ENCODE assay signal across 27 mouse cellular contexts in the genomic region with DNA sequence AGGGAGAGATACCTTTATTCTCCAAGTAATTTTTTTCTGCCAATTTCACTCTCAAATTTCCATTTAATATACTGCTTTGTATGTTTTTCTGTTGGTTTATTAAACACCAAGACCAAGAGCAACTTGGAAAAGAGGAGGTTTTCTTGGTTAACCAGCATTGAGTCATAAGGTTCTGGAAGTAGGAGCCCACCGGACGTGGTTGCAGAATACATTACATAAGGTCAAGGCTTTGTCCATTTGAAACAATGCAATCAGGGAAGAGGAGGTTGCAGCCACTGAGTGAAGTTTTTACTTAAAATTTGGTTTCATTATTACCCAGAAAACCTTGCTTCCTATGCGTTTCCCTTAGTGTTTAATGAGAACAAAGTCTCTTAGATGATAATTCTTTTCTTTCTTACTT.
"Had no signal": no experiment of that assay in that cellular context is flagged by ENCODE, and none has a peak within 500 bp of the region (broad histone marks: within the 10 kb centered on the region; RNA-seq: fewer than 3 reads in every experiment).

No protein-coding gene starts in this region.

- H3K9ac ChIP-seq: heart, embryonic 13.5 days; heart, embryonic 15.5 days; hindbrain, embryonic 13.5 days; hindbrain, embryonic 15.5 days; kidney, embryonic 15.5 days; limb, embryonic 13.5 days; limb, embryonic 15.5 days had no signal

- H3K4me3 ChIP-seq: gastrocnemius, adult 2 months; heart, adult 2 months; heart, embryonic 13.5 days; heart, embryonic 15.5 days; hindbrain, embryonic 13.5 days; hindbrain, embryonic 15.5 days; kidney, embryonic 15.5 days; limb, embryonic 13.5 days; limb, embryonic 15.5 days had no signal

- H3K27ac ChIP-seq: gastrocnemius, adult 2 months; heart, adult 2 months; heart, embryonic 13.5 days; heart, embryonic 15.5 days; hindbrain, embryonic 13.5 days; hindbrain, embryonic 15.5 days; hindbrain, postnatal 0 days; kidney, embryonic 15.5 days; kidney, postnatal 0 days; limb, embryonic 13.5 days; limb, embryonic 15.5 days had no signal

- H3K27me3 ChIP-seq: heart, embryonic 13.5 days; heart, embryonic 15.5 days; hindbrain, embryonic 13.5 days; hindbrain, embryonic 15.5 days; kidney, embryonic 15.5 days; limb, embryonic 13.5 days; limb, embryonic 15.5 days had no signal

- H3K36me3 ChIP-seq: heart, embryonic 13.5 days; heart, embryonic 15.5 days; hindbrain, embryonic 13.5 days; hindbrain, embryonic 15.5 days; kidney, embryonic 15.5 days; limb, embryonic 13.5 days; limb, embryonic 15.5 days had no signal

- H3K4me2 ChIP-seq: heart, embryonic 11.5 days; heart, embryonic 13.5 days; heart, embryonic 15.5 days; hindbrain, embryonic 13.5 days; hindbrain, embryonic 15.5 days; kidney, embryonic 15.5 days; limb, embryonic 13.5 days; limb, embryonic 15.5 days; liver, embryonic 11.5 days had no signal

- H3K9me3 ChIP-seq: heart, embryonic 15.5 days; hindbrain, embryonic 13.5 days; hindbrain, embryonic 15.5 days; kidney, embryonic 15.5 days; limb, embryonic 13.5 days; limb, embryonic 15.5 days had no signal

- ATAC-seq: hindbrain, postnatal 0 days; intestine, embryonic 16.5 days had no signal

- H3K4me1 ChIP-seq: heart, embryonic 13.5 days; heart, embryonic 15.5 days; hindbrain, embryonic 13.5 days; hindbrain, embryonic 15.5 days; kidney, embryonic 15.5 days; limb, embryonic 13.5 days; limb, embryonic 15.5 days had no signal

- DNase-seq: gastrocnemius, adult 2 months; gastrocnemius, postnatal 10 days; gastrocnemius, postnatal 25 days; heart, adult 11 months; heart, adult 2 months; heart, postnatal 14 days; heart, postnatal 36 days; kidney, adult 11 months; kidney, adult 2 months; kidney, adult 9 months; kidney, postnatal 14 days; kidney, postnatal 36 days; layer of hippocampus, adult 9-11 months; layer of hippocampus, postnatal 36 days; left cerebral cortex, postnatal 4 days had no signal
